In genomic region chr7:101385866-101386452, GRCm38 (mm10) we compare ENCODE assay signal across 14 mouse cellular contexts. TPM values are rescaled to one million over a fixed set of nuclear protein-coding genes. Genes with fewer than 3 reads are reported as not detected.
DNase-seq lines count a peak whose midpoint lies in the region; ATAC-seq and TF ChIP-seq lines count a peak whose summit lies in the region.
"Had no signal": no experiment of that assay in that cellular context is flagged by ENCODE, and none has a peak within 500 bp of the region (broad histone marks: within the 10 kb centered on the region; RNA-seq: fewer than 3 reads in every experiment).

No protein-coding gene starts in this region.

- H3K27ac ChIP-seq in kidney, embryonic 14.5 days (ENCODE audit: low read depth, low read length) = peak overlapping the region; percentile 68
- peak overlapping the region; percentile 87 for H3K27ac ChIP-seq in bone marrow macrophage, adult 2 months (ENCODE audit: insufficient read depth, low read depth, low read length)
- no peak overlapping the region; the same call in 1 of the 2 replicates for H3K27ac ChIP-seq in intestine, embryonic 14.5 days (ENCODE audit: low read depth)
- H3K27ac ChIP-seq in liver, postnatal 0 days (ENCODE audit: low read depth) = peak overlapping the region; percentile 39; the same call in 1 of the 2 replicates
- H3K27ac ChIP-seq in layer of hippocampus, adult 2 months = no peak overlapping the region
- H3K27ac ChIP-seq: embryonic facial prominence, embryonic 12.5 days; neural tube, embryonic 15.5 days had no signal

- WGBS in kidney, embryonic 14.5 days = 40% methylated on average over 9 of the region's 10 CpGs
- 46% methylated on average over 8 of the region's 10 CpGs for WGBS in intestine, embryonic 14.5 days
- 61% methylated on average over 7 of the region's 10 CpGs for WGBS in liver, postnatal 0 days (ENCODE audit: insufficient replicate concordance)

- no peak overlapping the region for H3K4me3 ChIP-seq in kidney, embryonic 14.5 days (ENCODE audit: low read length)
- no peak overlapping the region for H3K4me3 ChIP-seq in bone marrow macrophage, adult 2 months (ENCODE audit: insufficient read depth, low read length)
- no peak overlapping the region for H3K4me3 ChIP-seq in intestine, embryonic 14.5 days (ENCODE audit: low read depth, low read length)
- no peak overlapping the region for H3K4me3 ChIP-seq in liver, postnatal 0 days (ENCODE audit: low read depth, low read length)
- H3K4me3 ChIP-seq in layer of hippocampus, adult 2 months = no peak overlapping the region
- H3K4me3 ChIP-seq: embryonic facial prominence, embryonic 12.5 days; neural tube, embryonic 15.5 days had no signal

- no peaks in the 10 kb centered on the region for H3K9me3 ChIP-seq in kidney, embryonic 14.5 days (ENCODE audit: control insufficient read depth, low read length)
- no peaks in the 10 kb centered on the region for H3K9me3 ChIP-seq in intestine, embryonic 14.5 days (ENCODE audit: control insufficient read depth, low read length)
- H3K9me3 ChIP-seq in liver, postnatal 0 days (ENCODE audit: low read length) = no peaks in the 10 kb centered on the region
- H3K9me3 ChIP-seq: embryonic facial prominence, embryonic 12.5 days; neural tube, embryonic 15.5 days had no signal

- H3K27me3 ChIP-seq in kidney, embryonic 14.5 days (ENCODE audit: control insufficient read depth, insufficient read depth, low read length) = no peaks in the 10 kb centered on the region
- H3K27me3 ChIP-seq in intestine, embryonic 14.5 days (replicated peaks; ENCODE audit: control insufficient read depth, insufficient read depth, low read length) = no peaks in the 10 kb centered on the region
- no peaks in the 10 kb centered on the region for H3K27me3 ChIP-seq in liver, postnatal 0 days (ENCODE audit: insufficient read depth, low read length)
- H3K27me3 ChIP-seq: embryonic facial prominence, embryonic 12.5 days; neural tube, embryonic 15.5 days had no signal

- ATAC-seq in kidney, embryonic 14.5 days (ENCODE audit: low FRiP score, low TSS enrichment) = peak; percentile 66
- peak; percentile 28; the same call in 1 of the 2 replicates for ATAC-seq in intestine, embryonic 14.5 days (replicated peaks; ENCODE audit: low FRiP score, low TSS enrichment, low read depth)
- no peak for ATAC-seq in liver, postnatal 0 days

- peaks cover 23% of the 10 kb centered on the region for H3K4me1 ChIP-seq in kidney, embryonic 14.5 days (ENCODE audit: control insufficient read depth, insufficient read depth, low read length)
- peaks cover 50% of the 10 kb centered on the region for H3K4me1 ChIP-seq in bone marrow macrophage, adult 2 months (ENCODE audit: control insufficient read depth, insufficient read depth, low read length)
- H3K4me1 ChIP-seq in intestine, embryonic 14.5 days (replicated peaks; ENCODE audit: control insufficient read depth, insufficient read depth, low read length) = peaks cover 17% of the 10 kb centered on the region
- H3K4me1 ChIP-seq in liver, postnatal 0 days (ENCODE audit: insufficient read depth) = peaks cover 20% of the 10 kb centered on the region

- no peak for TF ChIP-seq POLR2A in bone marrow macrophage, adult 2 months (IDR thresholded peaks at IDR 0.05; ENCODE audit: borderline replicate concordance, low read depth, low read length)

- no peak for DNase-seq in kidney, adult 8-10 months
- no peak for DNase-seq in intestine, embryonic 14.5 days (ENCODE audit: low spot score)
- DNase-seq in liver, postnatal 0 days = no peak
- no peak for DNase-seq in ovary, postnatal 14 days (ENCODE audit: low spot score)
- DNase-seq in layer of hippocampus, adult 2 months (ENCODE audit: low spot score in 2 of 2) = no peak
- DNase-seq: adrenal gland, postnatal 10 days; cerebellum, adult 11-12 months; midbrain, embryonic 14.5 days; right cerebral cortex, postnatal 4 days; thymus, postnatal 36 days had no signal

- no peak for TF ChIP-seq CTCF in bone marrow macrophage, adult 2 months (IDR thresholded peaks at IDR 0.05; ENCODE audit: low read depth, low read length)
- no peak for TF ChIP-seq CTCF in liver, postnatal 0 days (IDR thresholded peaks at IDR 0.05; ENCODE audit: low read depth)
- no peak for TF ChIP-seq CTCF in layer of hippocampus, adult 2 months (conservative IDR thresholded peaks at IDR 0.05)

- H3K9ac ChIP-seq in kidney, embryonic 14.5 days (ENCODE audit: low read depth, low read length) = no peak overlapping the region
- H3K9ac ChIP-seq in intestine, embryonic 14.5 days (ENCODE audit: low read length) = no peak overlapping the region
- H3K9ac ChIP-seq in liver, postnatal 0 days (replicated peaks) = no peak overlapping the region
- H3K9ac ChIP-seq: embryonic facial prominence, embryonic 12.5 days; neural tube, embryonic 15.5 days had no signal

- H3K4me2 ChIP-seq in kidney, embryonic 14.5 days (replicated peaks; ENCODE audit: low read depth, low read length) = peak overlapping the region; percentile 0; the same call in 1 of the 2 replicates
- H3K4me2 ChIP-seq in intestine, embryonic 14.5 days (ENCODE audit: low read length) = peak overlapping the region; percentile 28
- peak overlapping the region; percentile 42; the same call in 1 of the 2 replicates for H3K4me2 ChIP-seq in liver, postnatal 0 days (ENCODE audit: low read depth, low read length)
- H3K4me2 ChIP-seq: embryonic facial prominence, embryonic 12.5 days; neural tube, embryonic 15.5 days had no signal

- peaks cover 12% of the 10 kb centered on the region; the same call in 1 of the 2 replicates for H3K36me3 ChIP-seq in kidney, embryonic 14.5 days (ENCODE audit: control insufficient read depth, insufficient read depth, low read length)
- peaks cover 18% of the 10 kb centered on the region for H3K36me3 ChIP-seq in intestine, embryonic 14.5 days (ENCODE audit: control insufficient read depth, insufficient read depth, low read length)
- H3K36me3 ChIP-seq in liver, postnatal 0 days (replicated peaks; ENCODE audit: insufficient read depth, low read length) = peaks cover 50% of the 10 kb centered on the region
- H3K36me3 ChIP-seq: embryonic facial prominence, embryonic 12.5 days; neural tube, embryonic 15.5 days had no signal

- no peak for TF ChIP-seq EP300 in liver, postnatal 0 days (IDR thresholded peaks at IDR 0.05; ENCODE audit: low read depth)

RNA-seq across cellular contexts. Expression of gene Gm45837, which starts 24.7 kb away (rescaled TPM):
- 10.2 and 13.2 TPM in 2 replicates for polyA plus RNA-seq in kidney, embryonic 14.5 days (2014; fragmentation: Nextera tagmentation; extraction: Ambion mirVana)
- polyA plus RNA-seq in bone marrow macrophage, adult 2 months (2012; ENCODE audit: insufficient read depth, insufficient read length, missing spikeins) = 8.7 and 11.2 TPM in 2 replicates
- polyA plus RNA-seq in intestine, embryonic 14.5 days (2014; fragmentation: Nextera tagmentation; extraction: Ambion mirVana) = 3.9 TPM in 1 of 2 replicates, not detected in the other
- polyA plus RNA-seq in liver, postnatal 0 days (2015; fragmentation: Nextera tagmentation; extraction: Ambion mirVana) = not detected in 2 replicates
- 1 to 10 TPM in 1 of 2 experiments, not detected in 1; 2.4 TPM for total RNA-seq in layer of hippocampus, adult 2 months (2021)
- polyA plus RNA-seq: embryonic facial prominence, embryonic 12.5 days; midbrain, embryonic 14.5 days had no signal

RNA-seq across cellular contexts. Expression of gene Pde2a, which starts 35.5 kb away (rescaled TPM):
- polyA plus RNA-seq in kidney, embryonic 14.5 days (2014; fragmentation: Nextera tagmentation; extraction: Ambion mirVana) = 11.0 and 16.4 TPM in 2 replicates
- polyA plus RNA-seq in bone marrow macrophage, adult 2 months (2012; ENCODE audit: insufficient read depth, insufficient read length, missing spikeins) = 2.6 and 3.5 TPM in 2 replicates
- 16.4 and 20.0 TPM in 2 replicates for polyA plus RNA-seq in intestine, embryonic 14.5 days (2014; fragmentation: Nextera tagmentation; extraction: Ambion mirVana)
- 14.8 and 15.8 TPM in 2 replicates for polyA plus RNA-seq in liver, postnatal 0 days (2015; fragmentation: Nextera tagmentation; extraction: Ambion mirVana)
- total RNA-seq in layer of hippocampus, adult 2 months (2021) = 100 to 1,000 TPM; 300 to 318 TPM

RNA-seq across cellular contexts. Expression of gene Arap1, which starts 38.1 kb away (rescaled TPM):
- polyA plus RNA-seq in kidney, embryonic 14.5 days (2014; fragmentation: Nextera tagmentation; extraction: Ambion mirVana) = 70.9 and 92.5 TPM in 2 replicates
- 326 and 363 TPM in 2 replicates for polyA plus RNA-seq in bone marrow macrophage, adult 2 months (2012; ENCODE audit: insufficient read depth, insufficient read length, missing spikeins)
- polyA plus RNA-seq in intestine, embryonic 14.5 days (2014; fragmentation: Nextera tagmentation; extraction: Ambion mirVana) = 70.1 and 72.1 TPM in 2 replicates
- 16.0 and 18.1 TPM in 2 replicates for polyA plus RNA-seq in liver, postnatal 0 days (2015; fragmentation: Nextera tagmentation; extraction: Ambion mirVana)
- total RNA-seq in layer of hippocampus, adult 2 months (2021) = 10 to 100 TPM; 19.2 to 20.0 TPM

Comparison
In these comparisons a context has a peak if more than half of its experiments do, and no peak if none do; other contexts are left out.
1. H3K27ac ChIP-seq: peak in kidney, embryonic 14.5 days (single experiment), bone marrow macrophage, adult 2 months (single experiment) and liver, postnatal 0 days (single experiment); none in intestine, embryonic 14.5 days (single experiment) and layer of hippocampus, adult 2 months (single experiment).
2. Peak in every context shown above with its lines, with median percentiles within 50 percentile points of each other: H3K4me2 ChIP-seq.